Mouse (Mus musculus) cerebellum, adult 2 months (tissue): ENCODE measurements around the gene Limch1. TPM values are rescaled to one million over a fixed set of nuclear protein-coding genes. Genes with fewer than 3 reads are reported as not detected.

Experiments used
- DNase-seq, 2 experiments: peaks; one replicate each; pipeline ENCODE4 v3.0.0; 2021
- H3K27ac ChIP-seq: fragments of 200-500 bp; 2 replicates; pipeline ENCODE4 v1.5.1; 2012; ENCODE audit warnings: low read length, control low read depth, inconsistent platforms; ENCODE audit not compliant: insufficient read depth
- H3K27me3 ChIP-seq: fragments of 200-500 bp; 2 replicates; pipeline ENCODE4 v1.6.1; 2012; ENCODE audit warnings: inconsistent platforms, mild to moderate bottlenecking, low read length, moderate library complexity; ENCODE audit not compliant: control insufficient read depth, insufficient read depth
- H3K4me1 ChIP-seq: fragments of 200-500 bp; 2 replicates; pipeline ENCODE4 v1.6.1; 2011; ENCODE audit warnings: low read length; ENCODE audit not compliant: control insufficient read depth, insufficient read depth
- H3K4me3 ChIP-seq: fragments of 200-500 bp; replicated peaks from 2 replicates; pipeline ENCODE3; 2011; ENCODE audit warnings: mild to moderate bottlenecking, low read depth, low read length, control low read depth; ENCODE audit not compliant: insufficient read depth
- CTCF ChIP-seq: fragments of 200-500 bp; IDR thresholded peaks from 2 replicates; pipeline ENCODE4 v1.5.1; 2011; ENCODE audit warnings: low read depth, mild to moderate bottlenecking, control low read depth, low read length, moderate library complexity, borderline replicate concordance; ENCODE audit not compliant: insufficient read depth
- POLR2A ChIP-seq: fragments of 200-500 bp; IDR thresholded peaks from 2 replicates; pipeline ENCODE4 v1.6.1; 2011; ENCODE audit warnings: low read length, control low read depth, borderline replicate concordance; ENCODE audit not compliant: insufficient read depth
- WGBS: fragments of 180-500 bp; shearing (Covaris S2); methylation state at CpG from one replicate; pipeline ENCODE4 v1.1.7; 2018; 5-methylcytosine and 5-hydroxymethylcytosine counted together
- polyA plus RNA-seq: library from polyadenylated mRNA; depleted of rRNA; stranded (reverse); fragments of >200 nt; gene quantifications from 2 replicates; pipeline ENCODE4 v1.2.3, GENCODE M21; 2012; rRNA removed

The Limch1 gene
- 66.2 and 68.1 TPM in 2 replicates for polyA plus RNA-seq

DNA sequence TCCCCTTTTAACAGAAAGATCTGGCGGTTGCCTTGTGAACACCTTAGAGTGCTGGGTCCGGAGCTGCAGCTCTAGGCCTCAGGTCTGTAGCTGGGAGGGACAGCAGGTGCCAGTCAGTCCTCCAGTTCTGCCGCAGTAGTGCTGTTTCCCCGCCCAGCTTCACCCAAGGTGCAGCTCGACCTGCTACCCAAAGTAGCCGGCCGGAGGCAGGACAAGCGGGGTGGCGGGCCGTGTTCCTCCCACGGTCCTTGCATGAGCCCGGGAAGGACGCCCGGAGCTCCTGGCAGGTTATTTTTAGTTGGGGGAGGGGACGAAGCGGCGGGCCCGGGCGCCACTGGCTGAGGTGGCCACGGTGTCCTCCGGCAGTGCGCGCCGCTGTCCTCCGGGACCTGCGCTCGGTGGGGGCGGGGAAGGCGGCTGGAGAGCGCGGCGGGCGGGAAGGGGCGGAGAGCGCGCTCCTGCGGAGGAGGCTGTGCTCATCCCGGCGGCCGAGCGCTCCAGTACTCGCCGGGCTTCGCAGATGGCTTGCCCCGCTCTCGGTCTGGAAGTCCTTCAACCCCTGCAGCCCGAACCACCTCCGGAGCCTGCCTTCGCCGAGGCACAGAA, at the start of gene Limch1:
Gene Limch1, plus strand, starts transcription at position 438 of the 606 bp plus-strand sequence.
- 1% methylated on average over 49 of the region's 50 CpGs for WGBS
- TF ChIP-seq CTCF (no peak), POLR2A (peak; percentile 36; the same call in 1 of the 2 replicates)
- Histone ChIP-seq H3K4me3 (peak within 1 kb of the TSS; percentile 75), H3K27ac (peak within 1 kb of the TSS; percentile 87), H3K4me1 (peaks cover 9% of the 10 kb centered on the region), H3K27me3 (no peaks in the 10 kb centered on the region)
- peak; percentile 82 to 85 for DNase-seq

DNA sequence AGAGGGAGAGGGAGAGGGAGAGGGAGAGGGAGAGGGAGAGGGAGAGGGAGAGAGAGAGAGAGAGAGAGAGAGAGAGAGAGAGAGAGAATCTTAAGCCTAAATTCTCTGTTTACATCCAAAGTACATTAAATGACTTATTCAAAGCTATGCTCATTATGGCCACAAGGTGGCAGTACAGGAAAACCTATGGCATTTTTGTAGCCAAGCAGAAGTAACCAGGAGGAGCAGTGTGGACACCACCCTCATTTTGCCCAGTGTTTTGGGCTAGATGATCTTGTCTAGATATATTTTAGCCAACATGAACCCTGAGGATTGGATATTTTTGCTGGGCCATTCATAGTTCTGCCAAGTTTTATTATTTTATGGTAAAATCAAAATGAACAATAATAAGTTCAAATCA, 48.5 kb upstream of the Limch1 start:
- DNase-seq, result peak in 1 of 2 experiments; percentile 57
- TF ChIP-seq POLR2A (no peak), CTCF (peak; percentile 77)
- H3K4me3 ChIP-seq, result no peak overlapping the region

DNA sequence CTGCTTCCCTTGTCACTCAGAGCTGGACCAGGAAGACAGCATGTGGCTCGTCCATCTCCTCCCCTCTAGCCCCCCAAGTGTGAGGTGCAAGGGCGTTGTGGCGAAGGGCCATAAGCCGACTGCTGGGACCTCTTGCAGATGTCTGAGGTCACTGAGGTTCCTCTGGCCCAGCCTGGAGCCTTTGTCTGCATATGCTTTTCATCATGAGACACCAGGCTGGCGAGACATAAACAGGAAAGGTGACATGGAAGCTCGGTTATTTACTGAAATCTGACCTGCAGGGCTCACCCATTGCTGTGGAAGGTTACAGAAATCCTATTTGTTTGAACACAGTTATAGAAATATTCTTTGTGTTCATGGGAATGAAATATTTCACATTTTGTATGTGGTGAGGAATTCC, 45.7 kb upstream of the Limch1 start:
- WGBS, result 75% methylated on average over 6 of the region's 6 CpGs
- TF ChIP-seq CTCF, result no peak
- TF ChIP-seq POLR2A, result no peak
- Histone ChIP-seq H3K4me1 (no peaks in the 10 kb centered on the region), H3K27me3 (no peaks in the 10 kb centered on the region), H3K27ac (no peak overlapping the region), H3K4me3 (no peak overlapping the region)
- DNase-seq, result no peak

More for the DNA sequence above, 48.5 kb upstream of the Limch1 start:
- Histone ChIP-seq H3K27me3 (no peaks in the 10 kb centered on the region), H3K27ac (no peak overlapping the region), H3K4me1 (no peaks in the 10 kb centered on the region)

DNA sequence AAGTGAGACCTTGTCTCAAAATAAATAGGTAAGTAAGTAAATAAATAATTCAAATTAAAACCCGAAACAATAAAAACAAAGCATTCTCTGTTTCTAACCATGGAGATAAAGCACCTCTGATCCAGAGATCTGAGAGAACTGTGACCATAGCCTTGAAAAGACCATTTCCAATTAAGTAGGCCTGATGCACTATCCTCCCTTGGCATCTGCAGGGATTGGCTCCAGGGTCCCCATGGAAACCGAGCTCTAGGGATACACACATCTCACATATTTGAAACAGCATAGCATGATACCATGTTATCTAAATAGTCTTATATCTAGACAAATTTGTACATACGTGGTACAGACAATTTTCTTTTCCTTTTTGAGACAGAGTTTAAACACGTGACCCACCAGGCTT, 43.7 kb upstream of the Limch1 start:
- 95% methylated on average over 4 of the region's 4 CpGs for WGBS
- TF ChIP-seq POLR2A (no peak), CTCF (no peak)
- Histone ChIP-seq H3K4me1 (no peaks in the 10 kb centered on the region), H3K27ac (no peak overlapping the region), H3K27me3 (no peaks in the 10 kb centered on the region), H3K4me3 (no peak overlapping the region)
- DNase-seq, result no peak

DNA sequence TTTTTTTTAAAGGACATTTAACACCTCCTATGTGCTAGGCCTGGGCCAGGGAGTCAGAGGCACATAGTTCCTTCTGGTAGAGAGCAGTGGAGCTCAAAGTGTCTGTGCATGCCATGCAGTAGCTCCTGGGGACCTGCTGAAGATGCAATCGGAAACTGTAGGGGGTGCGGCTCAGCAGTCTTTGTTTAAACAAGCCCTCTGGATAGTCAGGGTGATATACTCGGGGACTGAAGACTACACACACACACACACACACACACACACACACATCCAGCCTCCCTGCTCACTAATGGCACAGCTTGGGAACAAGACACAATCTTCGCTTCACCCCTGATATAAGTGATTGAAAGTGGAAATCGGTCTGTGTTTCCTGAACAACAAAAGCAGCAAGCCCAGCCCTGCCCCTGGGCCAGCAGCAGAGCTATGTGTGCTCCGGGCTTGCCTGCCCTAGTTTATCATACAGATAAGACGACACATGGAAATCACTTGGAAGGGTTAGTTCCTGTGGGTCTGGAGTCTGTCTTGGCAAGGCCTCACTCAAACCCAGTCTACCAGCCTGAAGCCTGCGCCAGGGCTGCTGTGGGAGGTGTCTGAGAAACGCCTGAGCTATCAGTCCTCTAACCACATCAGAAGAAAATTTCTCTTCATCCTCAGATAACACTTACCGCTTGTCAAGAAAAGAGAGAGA, 42.2 kb upstream of the Limch1 start:
- Histone ChIP-seq H3K27ac (no peak overlapping the region), H3K4me1 (no peaks in the 10 kb centered on the region), H3K4me3 (no peak overlapping the region), H3K27me3 (no peaks in the 10 kb centered on the region)
- WGBS, result 64% methylated on average over 10 of the region's 10 CpGs
- TF ChIP-seq POLR2A (no peak), CTCF (no peak)
- no peak for DNase-seq

DNA sequence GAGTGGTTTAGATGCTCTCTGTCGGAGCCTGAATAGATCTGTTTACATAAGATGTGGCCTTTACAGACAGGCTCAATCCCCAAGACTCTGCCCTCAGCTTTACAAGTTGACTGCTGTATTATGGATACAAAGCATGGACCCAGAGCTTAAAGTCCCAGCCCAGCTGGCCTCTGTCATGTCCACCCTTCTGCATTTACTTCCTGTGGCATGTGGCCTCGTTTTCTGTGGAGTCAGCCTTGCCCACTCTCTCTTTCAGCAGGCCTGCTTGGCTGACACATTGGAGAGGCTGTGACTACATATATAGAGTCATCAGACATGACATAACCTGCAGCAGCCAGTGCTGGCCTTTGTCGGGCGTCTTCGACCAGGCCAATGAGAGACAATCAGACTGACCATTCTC, 37.8 kb upstream of the Limch1 start:
- WGBS, result 90% methylated on average over 5 of the region's 5 CpGs

DNA sequence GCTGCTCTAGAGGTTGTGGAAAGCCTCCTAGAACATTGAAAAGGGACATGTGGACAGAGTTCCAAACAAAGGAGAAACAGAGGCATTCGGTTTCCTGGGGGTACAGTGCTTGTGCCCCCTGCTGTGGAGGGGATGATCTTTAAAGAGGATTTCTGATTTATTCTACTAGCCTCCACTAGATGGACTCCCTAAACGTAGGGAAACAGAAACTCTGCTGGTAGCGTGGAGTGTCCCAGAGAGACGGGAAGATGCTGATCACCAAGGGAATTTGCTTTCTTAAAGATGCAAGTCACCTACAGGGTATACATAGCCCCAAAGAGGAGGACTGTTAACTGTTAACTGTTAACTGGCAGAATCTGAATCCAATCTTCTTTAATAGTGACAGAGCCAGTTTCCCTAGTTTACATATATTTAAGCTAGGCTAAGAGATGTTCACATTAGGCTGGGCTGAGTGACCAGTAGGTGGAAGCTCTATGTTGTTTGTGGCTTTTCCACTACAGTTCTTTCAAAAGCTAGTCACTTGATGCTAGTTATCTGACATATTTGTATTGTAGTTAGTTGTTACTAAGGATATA, 35.1 kb upstream of the Limch1 start:
- peak in 1 of 2 experiments; percentile 23 for DNase-seq
- TF ChIP-seq CTCF (peak; percentile 47; the same call in 1 of the 2 replicates), POLR2A (no peak)
- Histone ChIP-seq H3K4me1 (no peaks in the 10 kb centered on the region), H3K27me3 (no peaks in the 10 kb centered on the region), H3K27ac (no peak overlapping the region), H3K4me3 (no peak overlapping the region)
- 13% methylated on average over 4 of the region's 4 CpGs for WGBS

More for the DNA sequence above, 37.8 kb upstream of the Limch1 start:
- H3K4me1 ChIP-seq, result no peaks in the 10 kb centered on the region
- TF ChIP-seq POLR2A (no peak), CTCF (no peak)
- H3K27ac ChIP-seq, result no peak overlapping the region
- no peaks in the 10 kb centered on the region for H3K27me3 ChIP-seq
- DNase-seq, result no peak
- no peak overlapping the region for H3K4me3 ChIP-seq

DNA sequence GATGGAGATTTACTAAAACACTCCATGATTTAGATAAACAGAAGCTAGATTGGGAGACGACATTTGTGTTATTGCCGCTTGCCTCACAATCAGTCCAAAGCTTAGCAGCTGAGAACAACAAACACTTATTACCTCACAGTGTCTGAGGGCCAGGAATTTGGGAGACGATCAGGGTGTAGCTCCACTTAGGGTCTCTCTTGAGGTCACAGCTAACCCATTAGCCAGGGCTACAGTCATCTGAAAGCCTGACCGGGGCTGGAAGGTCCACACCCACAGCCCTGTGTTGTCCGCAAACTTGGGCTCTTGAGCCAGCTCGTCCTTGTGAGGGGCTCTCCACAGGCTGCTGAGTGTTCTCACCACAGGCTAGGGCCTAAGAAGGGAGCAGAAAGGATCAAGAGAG, 32.8 kb upstream of the Limch1 start:
- 86% methylated on average over 6 of the region's 6 CpGs for WGBS
- Histone ChIP-seq H3K4me1 (no peaks in the 10 kb centered on the region), H3K27ac (no peak overlapping the region), H3K4me3 (no peak overlapping the region), H3K27me3 (no peaks in the 10 kb centered on the region)
- DNase-seq, result no peak
- no peak for TF ChIP-seq POLR2A
- no peak for TF ChIP-seq CTCF
